Mouse (Mus musculus): ENCODE results near the gene Cul7. TPM values are rescaled to one million over a fixed set of nuclear protein-coding genes. Genes with fewer than 3 reads are reported as not detected.

The Cul7 gene
- polyA plus RNA-seq, 1 experiment = 44.4 TPM

- H3K36me3 ChIP-seq (ENCODE audit: control insufficient read depth, insufficient read depth) = no peaks in the 10 kb centered on the region
- no peaks in the 10 kb centered on the region for H3K27me3 ChIP-seq (ENCODE audit: control insufficient read depth, insufficient read depth, insufficient read length)
- H3K4me3 ChIP-seq = no peak overlapping the region
- H3K79me2 ChIP-seq (ENCODE audit: control insufficient read depth, insufficient read depth) = no peaks in the 10 kb centered on the region
- no peak overlapping the region for H3ac ChIP-seq (ENCODE audit: control insufficient read depth, insufficient read length)
- TF ChIP-seq TCF3 (IDR thresholded peaks at IDR 0.05; ENCODE audit: insufficient read length, low read depth) (no peak), E2F4 (IDR thresholded peaks at IDR 0.05; ENCODE audit: insufficient read depth) (no peak), USF1 (IDR thresholded peaks at IDR 0.05; ENCODE audit: low read depth) (no peak), TCF12 (IDR thresholded peaks at IDR 0.05; ENCODE audit: insufficient read depth, poor library complexity, severe bottlenecking) (no peak), MYOG (IDR thresholded peaks at IDR 0.05; ENCODE audit: control insufficient read depth in 1 of 3, insufficient read depth in 1 of 3, insufficient read length in 2 of 3, low read depth in 2 of 3) (no peak), SRF (IDR thresholded peaks at IDR 0.05; ENCODE audit: control insufficient read depth, insufficient read length, low read depth) (no peak), MYOD1 (IDR thresholded peaks at IDR 0.05; ENCODE audit: control insufficient read depth in 1 of 3, insufficient read length in 2 of 3, low read depth in 2 of 3) (no peak), CEBPB (IDR thresholded peaks at IDR 0.05; ENCODE audit: insufficient read depth, poor library complexity, severe bottlenecking) (no peak), POLR2A (IDR thresholded peaks at IDR 0.05; ENCODE audit: insufficient read length, low read depth) (no peak), POLR2AphosphoS2 (IDR thresholded peaks at IDR 0.05; ENCODE audit: insufficient read length, low read depth) (no peak), REST (IDR thresholded peaks at IDR 0.05; ENCODE audit: insufficient read depth, insufficient read length) (no peak), MAX (IDR thresholded peaks at IDR 0.05; ENCODE audit: low read depth) (no peak)
- H3K4me2 ChIP-seq (ENCODE audit: low read depth) = no peak overlapping the region
These were observed 37.3 kb upstream of the Cul7 start for GRCm38 (mm10) chr17:46612820-46613219.

- no peak for TF ChIP-seq E2F4 (IDR thresholded peaks at IDR 0.05; ENCODE audit: insufficient read depth)
- no peak for TF ChIP-seq USF1 (IDR thresholded peaks at IDR 0.05; ENCODE audit: low read depth)
- no peak for TF ChIP-seq MYOD1 (IDR thresholded peaks at IDR 0.05; ENCODE audit: control insufficient read depth in 1 of 3, insufficient read length in 2 of 3, low read depth in 2 of 3)
- no peak for TF ChIP-seq POLR2A (IDR thresholded peaks at IDR 0.05; ENCODE audit: insufficient read length, low read depth)
- TF ChIP-seq TCF3 (IDR thresholded peaks at IDR 0.05; ENCODE audit: insufficient read length, low read depth) = no peak
- TF ChIP-seq TCF12 (IDR thresholded peaks at IDR 0.05; ENCODE audit: insufficient read depth, poor library complexity, severe bottlenecking) = no peak
- no peak for TF ChIP-seq SRF (IDR thresholded peaks at IDR 0.05; ENCODE audit: control insufficient read depth, insufficient read length, low read depth)
- no peak for TF ChIP-seq CEBPB (IDR thresholded peaks at IDR 0.05; ENCODE audit: insufficient read depth, poor library complexity, severe bottlenecking)
- TF ChIP-seq REST (IDR thresholded peaks at IDR 0.05; ENCODE audit: insufficient read depth, insufficient read length) = no peak
- no peak for TF ChIP-seq MYOG (IDR thresholded peaks at IDR 0.05; ENCODE audit: control insufficient read depth in 1 of 3, insufficient read depth in 1 of 3, insufficient read length in 2 of 3, low read depth in 2 of 3)
- no peak for TF ChIP-seq POLR2AphosphoS2 (IDR thresholded peaks at IDR 0.05; ENCODE audit: insufficient read length, low read depth)
- no peak for TF ChIP-seq MAX (IDR thresholded peaks at IDR 0.05; ENCODE audit: low read depth)
- H3K79me2 ChIP-seq (ENCODE audit: control insufficient read depth, insufficient read depth) = no peaks in the 10 kb centered on the region
- H3K36me3 ChIP-seq (ENCODE audit: control insufficient read depth, insufficient read depth) = no peaks in the 10 kb centered on the region
- no peaks in the 10 kb centered on the region for H3K27me3 ChIP-seq (ENCODE audit: control insufficient read depth, insufficient read depth, insufficient read length)
- H3ac ChIP-seq (ENCODE audit: control insufficient read depth, insufficient read length) = no peak overlapping the region
- H3K4me3 ChIP-seq = no peak overlapping the region
- no peak overlapping the region for H3K4me2 ChIP-seq (ENCODE audit: low read depth)
These were observed 36.9 kb upstream of the Cul7 start for GRCm38 (mm10) chr17:46613229-46613628.

DNA sequence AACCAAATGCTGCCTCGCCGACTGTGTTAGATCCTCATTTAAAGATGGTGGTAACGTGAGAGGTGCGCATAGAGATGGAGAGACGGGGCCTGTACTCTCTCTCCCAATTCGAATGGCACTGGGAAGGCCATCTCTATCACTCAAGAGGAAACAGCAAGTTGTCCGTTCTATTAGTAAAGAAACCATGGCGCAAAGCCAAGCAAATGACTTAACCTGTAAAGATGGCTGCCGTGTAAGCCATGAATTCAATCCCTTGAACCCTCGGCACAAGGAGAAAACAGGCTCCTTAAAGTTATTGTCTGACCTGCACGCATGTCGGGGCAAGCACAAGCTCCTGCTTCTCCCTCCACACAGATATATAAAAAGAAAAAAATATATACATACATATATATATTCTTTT lies 32.3 kb upstream of the Cul7 start:
- no peak overlapping the region for H3ac ChIP-seq (ENCODE audit: control insufficient read depth, insufficient read length)
- H3K79me2 ChIP-seq (ENCODE audit: control insufficient read depth, insufficient read depth) = peaks cover 6% of the 10 kb centered on the region
- H3K36me3 ChIP-seq (ENCODE audit: control insufficient read depth, insufficient read depth) = no peaks in the 10 kb centered on the region
- H3K4me2 ChIP-seq (ENCODE audit: low read depth) = no peak overlapping the region
- H3K27me3 ChIP-seq (ENCODE audit: control insufficient read depth, insufficient read depth, insufficient read length) = no peaks in the 10 kb centered on the region
- TF ChIP-seq POLR2AphosphoS2 (IDR thresholded peaks at IDR 0.05; ENCODE audit: insufficient read length, low read depth) (no peak), CEBPB (IDR thresholded peaks at IDR 0.05; ENCODE audit: insufficient read depth, poor library complexity, severe bottlenecking) (no peak), MYOG (IDR thresholded peaks at IDR 0.05; ENCODE audit: control insufficient read depth in 1 of 3, insufficient read depth in 1 of 3, insufficient read length in 2 of 3, low read depth in 2 of 3) (no peak), USF1 (IDR thresholded peaks at IDR 0.05; ENCODE audit: low read depth) (no peak), POLR2A (IDR thresholded peaks at IDR 0.05; ENCODE audit: insufficient read length, low read depth) (no peak), TCF3 (IDR thresholded peaks at IDR 0.05; ENCODE audit: insufficient read length, low read depth) (no peak), MYOD1 (IDR thresholded peaks at IDR 0.05; ENCODE audit: control insufficient read depth in 1 of 3, insufficient read length in 2 of 3, low read depth in 2 of 3) (no peak), REST (IDR thresholded peaks at IDR 0.05; ENCODE audit: insufficient read depth, insufficient read length) (no peak), TCF12 (IDR thresholded peaks at IDR 0.05; ENCODE audit: insufficient read depth, poor library complexity, severe bottlenecking) (no peak), SRF (IDR thresholded peaks at IDR 0.05; ENCODE audit: control insufficient read depth, insufficient read length, low read depth) (no peak), E2F4 (IDR thresholded peaks at IDR 0.05; ENCODE audit: insufficient read depth) (no peak)
- no peak overlapping the region for H3K4me3 ChIP-seq

- no peaks in the 10 kb centered on the region for H3K36me3 ChIP-seq (ENCODE audit: control insufficient read depth, insufficient read depth)
- no peak for TF ChIP-seq TCF12 (IDR thresholded peaks at IDR 0.05; ENCODE audit: insufficient read depth, poor library complexity, severe bottlenecking)
- H3K4me3 ChIP-seq = no peak overlapping the region
- no peak overlapping the region for H3K4me2 ChIP-seq (ENCODE audit: low read depth)
- H3ac ChIP-seq (ENCODE audit: control insufficient read depth, insufficient read length) = no peak overlapping the region
- no peaks in the 10 kb centered on the region for H3K27me3 ChIP-seq (ENCODE audit: control insufficient read depth, insufficient read depth, insufficient read length)
- H3K79me2 ChIP-seq (ENCODE audit: control insufficient read depth, insufficient read depth) = peaks cover 6% of the 10 kb centered on the region
These were observed 31.8 kb upstream of the Cul7 start for GRCm38 (mm10) chr17:46618394-46618768.
